Mouse (Mus musculus): ENCODE measurements around the gene Syk. TPM values are rescaled to one million over a fixed set of nuclear protein-coding genes. Genes with fewer than 3 reads are reported as not detected.

Syk gene
- polyA plus RNA-seq, 1 experiment from 2014 or later: 7.4 TPM

GRCm38 (mm10) chr13:52605911-52606310, 22.9 kb downstream of the Syk start:
- H3K4me3 ChIP-seq (replicated peaks): no peak overlapping the region
- no peaks in the 10 kb centered on the region for H3K9me3 ChIP-seq (replicated peaks)
- H3K36me3 ChIP-seq: no peaks in the 10 kb centered on the region
- ATAC-seq (replicated peaks; ENCODE audit: low FRiP score): no peak
- no peaks in the 10 kb centered on the region for H3K4me1 ChIP-seq
- WGBS: 71% methylated on average over 4 of the region's 4 CpGs
- no peak overlapping the region for H3K27ac ChIP-seq
- no peaks in the 10 kb centered on the region for H3K27me3 ChIP-seq
- no peak overlapping the region for H3K4me2 ChIP-seq
- H3K9ac ChIP-seq: no peak overlapping the region

GRCm38 (mm10) chr13:52606656-52607275, 23.8 kb downstream of the Syk start:
- no peaks in the 10 kb centered on the region for H3K4me1 ChIP-seq
- H3K27ac ChIP-seq: no peak overlapping the region
- H3K4me2 ChIP-seq: no peak overlapping the region
- no peak overlapping the region for H3K9ac ChIP-seq
- no peak overlapping the region for H3K4me3 ChIP-seq (replicated peaks)
- no peaks in the 10 kb centered on the region for H3K9me3 ChIP-seq (replicated peaks)
- no peak for ATAC-seq (replicated peaks; ENCODE audit: low FRiP score)
- no peaks in the 10 kb centered on the region for H3K27me3 ChIP-seq
- no peaks in the 10 kb centered on the region for H3K36me3 ChIP-seq
- 72% methylated on average over 3 of the region's 3 CpGs for WGBS

GRCm38 (mm10) chr13:52607964-52608363, 25.0 kb downstream of the Syk start:
- Histone ChIP-seq H3K27me3 (no peaks in the 10 kb centered on the region), H3K9ac (no peak overlapping the region), H3K4me2 (no peak overlapping the region), H3K27ac (no peak overlapping the region), H3K4me3 (replicated peaks) (no peak overlapping the region), H3K9me3 (replicated peaks) (no peaks in the 10 kb centered on the region), H3K4me1 (no peaks in the 10 kb centered on the region), H3K36me3 (no peaks in the 10 kb centered on the region)
- ATAC-seq (replicated peaks; ENCODE audit: low FRiP score): no peak
- WGBS: 89% methylated on average over 1 of the region's 1 CpGs

- Histone ChIP-seq H3K27me3 (no peaks in the 10 kb centered on the region), H3K4me2 (no peak overlapping the region), H3K9me3 (replicated peaks) (no peaks in the 10 kb centered on the region), H3K9ac (no peak overlapping the region), H3K4me3 (replicated peaks) (no peak overlapping the region), H3K36me3 (no peaks in the 10 kb centered on the region), H3K27ac (no peak overlapping the region), H3K4me1 (no peaks in the 10 kb centered on the region)
- WGBS: 86% methylated on average over 7 of the region's 7 CpGs
- no peak for ATAC-seq (replicated peaks; ENCODE audit: low FRiP score)
These were observed 27.5 kb downstream of the Syk start for GRCm38 (mm10) chr13:52610463-52610862.

GRCm38 (mm10) chr13:52613266-52613665, 30.3 kb downstream of the Syk start:
- Histone ChIP-seq H3K36me3 (no peaks in the 10 kb centered on the region), H3K9me3 (replicated peaks) (no peaks in the 10 kb centered on the region), H3K27ac (no peak overlapping the region), H3K4me1 (no peaks in the 10 kb centered on the region), H3K4me2 (no peak overlapping the region), H3K4me3 (replicated peaks) (no peak overlapping the region), H3K27me3 (no peaks in the 10 kb centered on the region), H3K9ac (no peak overlapping the region)
- WGBS: 64% methylated on average over 3 of the region's 3 CpGs
- ATAC-seq (replicated peaks; ENCODE audit: low FRiP score): no peak

- H3K4me1 ChIP-seq: no peaks in the 10 kb centered on the region
- H3K9me3 ChIP-seq (replicated peaks): no peaks in the 10 kb centered on the region
- H3K9ac ChIP-seq: no peak overlapping the region
- 75% methylated on average over 4 of the region's 4 CpGs for WGBS
- H3K27me3 ChIP-seq: no peaks in the 10 kb centered on the region
- no peaks in the 10 kb centered on the region for H3K36me3 ChIP-seq
- H3K4me3 ChIP-seq (replicated peaks): no peak overlapping the region
- H3K4me2 ChIP-seq: no peak overlapping the region
- peak overlapping the region; percentile 37; the same call in 1 of the 2 replicates for H3K27ac ChIP-seq
- ATAC-seq (replicated peaks; ENCODE audit: low FRiP score): no peak
These were observed 32.1 kb downstream of the Syk start for GRCm38 (mm10) chr13:52615085-52615484.

- Histone ChIP-seq H3K27me3 (no peaks in the 10 kb centered on the region), H3K36me3 (no peaks in the 10 kb centered on the region), H3K9me3 (replicated peaks) (no peaks in the 10 kb centered on the region), H3K4me1 (no peaks in the 10 kb centered on the region), H3K4me3 (replicated peaks) (no peak overlapping the region), H3K9ac (no peak overlapping the region), H3K4me2 (no peak overlapping the region), H3K27ac (peak overlapping the region; percentile 41; the same call in 1 of the 2 replicates)
- WGBS: 32% methylated on average over 11 of the region's 11 CpGs
- ATAC-seq (replicated peaks; ENCODE audit: low FRiP score): peak; percentile 62; the same call in 1 of the 2 replicates
These were observed 34.2 kb downstream of the Syk start for GRCm38 (mm10) chr13:52617096-52617714.

- ATAC-seq (replicated peaks; ENCODE audit: low FRiP score): no peak
- Histone ChIP-seq H3K4me1 (no peaks in the 10 kb centered on the region), H3K36me3 (no peaks in the 10 kb centered on the region), H3K27ac (no peak overlapping the region), H3K9me3 (replicated peaks) (no peaks in the 10 kb centered on the region), H3K4me3 (replicated peaks) (no peak overlapping the region), H3K27me3 (no peaks in the 10 kb centered on the region), H3K9ac (no peak overlapping the region), H3K4me2 (no peak overlapping the region)
- 59% methylated on average over 4 of the region's 4 CpGs for WGBS
These were observed 35.6 kb downstream of the Syk start for GRCm38 (mm10) chr13:52618592-52618991.

GRCm38 (mm10) chr13:52619482-52619881, 36.5 kb downstream of the Syk start:
- no peak for ATAC-seq (replicated peaks; ENCODE audit: low FRiP score)
- Histone ChIP-seq H3K4me2 (no peak overlapping the region), H3K27me3 (no peaks in the 10 kb centered on the region), H3K4me1 (no peaks in the 10 kb centered on the region), H3K9me3 (replicated peaks) (no peaks in the 10 kb centered on the region), H3K36me3 (no peaks in the 10 kb centered on the region), H3K9ac (no peak overlapping the region), H3K4me3 (replicated peaks) (no peak overlapping the region), H3K27ac (no peak overlapping the region)
- 80% methylated on average over 5 of the region's 5 CpGs for WGBS

GRCm38 (mm10) chr13:52624038-52624437, 41.1 kb downstream of the Syk start:
- no peaks in the 10 kb centered on the region for H3K27me3 ChIP-seq
- H3K9me3 ChIP-seq (replicated peaks): no peaks in the 10 kb centered on the region
- no peak overlapping the region for H3K27ac ChIP-seq
- H3K4me2 ChIP-seq: no peak overlapping the region
- no peak overlapping the region for H3K4me3 ChIP-seq (replicated peaks)
- 61% methylated on average over 4 of the region's 4 CpGs for WGBS
- ATAC-seq (replicated peaks; ENCODE audit: low FRiP score): no peak
- no peaks in the 10 kb centered on the region for H3K36me3 ChIP-seq
- H3K9ac ChIP-seq: no peak overlapping the region
- no peaks in the 10 kb centered on the region for H3K4me1 ChIP-seq

- ATAC-seq (replicated peaks; ENCODE audit: low FRiP score): 0 out of 2 replicates have a peak, but pooled peaks have one; percentile 9
- Histone ChIP-seq H3K4me2 (no peak overlapping the region), H3K4me1 (no peaks in the 10 kb centered on the region), H3K36me3 (no peaks in the 10 kb centered on the region), H3K4me3 (replicated peaks) (no peak overlapping the region), H3K9me3 (replicated peaks) (no peaks in the 10 kb centered on the region), H3K27me3 (no peaks in the 10 kb centered on the region), H3K27ac (no peak overlapping the region), H3K9ac (no peak overlapping the region)
- 29% methylated on average over 9 of the region's 9 CpGs for WGBS
These were observed 45.6 kb downstream of the Syk start for GRCm38 (mm10) chr13:52628602-52629001.

GRCm38 (mm10) chr13:52631624-52632023, 48.7 kb downstream of the Syk start:
- no peaks in the 10 kb centered on the region for H3K36me3 ChIP-seq
- H3K4me2 ChIP-seq: no peak overlapping the region
- H3K9me3 ChIP-seq (replicated peaks): no peaks in the 10 kb centered on the region
- ATAC-seq (replicated peaks; ENCODE audit: low FRiP score): no peak
- 64% methylated on average over 4 of the region's 4 CpGs for WGBS
- no peaks in the 10 kb centered on the region for H3K4me1 ChIP-seq
- H3K27ac ChIP-seq: no peak overlapping the region
- no peak overlapping the region for H3K9ac ChIP-seq
- H3K27me3 ChIP-seq: no peaks in the 10 kb centered on the region
- no peak overlapping the region for H3K4me3 ChIP-seq (replicated peaks)

GRCm38 (mm10) chr13:52635484-52635883, 52.5 kb downstream of the Syk start:
- WGBS: 79% methylated on average over 3 of the region's 3 CpGs

More at GRCm38 (mm10) chr13:52635484-52635883, 52.5 kb downstream of the Syk start:
- H3K36me3 ChIP-seq: no peaks in the 10 kb centered on the region
- no peak overlapping the region for H3K4me2 ChIP-seq
- ATAC-seq (replicated peaks; ENCODE audit: low FRiP score): no peak
- no peaks in the 10 kb centered on the region for H3K4me1 ChIP-seq
- no peaks in the 10 kb centered on the region for H3K9me3 ChIP-seq (replicated peaks)
- H3K9ac ChIP-seq: no peak overlapping the region
- H3K4me3 ChIP-seq (replicated peaks): no peak overlapping the region
- no peak overlapping the region for H3K27ac ChIP-seq
- no peaks in the 10 kb centered on the region for H3K27me3 ChIP-seq

Data from kidney, embryonic 15.5 days (tissue).